Mouse (Mus musculus) spleen, postnatal 36 days (tissue): ENCODE data around the gene Rbm33.
A peak's percentile ranks its signal among the peaks of the same experiment; 100 is the strongest.

Source experiments
- DNase-seq, 2 experiments: peaks; one replicate each; pipeline ENCODE4 v3.0.0; 2022; ENCODE audit warnings: low spot score in 2 of 2, mixed read lengths in 1 of 2

Gene Rbm33

GRCm38 (mm10) chr5:28412006-28412685, 95.2 kb downstream of the Rbm33 start:
- DNase-seq, result no peak

GRCm38 (mm10) chr5:28413533-28413932, 96.6 kb downstream of the Rbm33 start:
- no peak for DNase-seq

- DNase-seq, result no peak
Measured at GRCm38 (mm10) chr5:28414076-28414475, 97.2 kb downstream of the Rbm33 start.

GRCm38 (mm10) chr5:28416029-28416428, 99.1 kb downstream of the Rbm33 start:
- no peak for DNase-seq

- no peak for DNase-seq
Measured at GRCm38 (mm10) chr5:28418734-28419133, 101.8 kb downstream of the Rbm33 start.

GRCm38 (mm10) chr5:28419640-28420265, 102.8 kb downstream of the Rbm33 start:
- no peak for DNase-seq

- DNase-seq, result no peak
Measured at GRCm38 (mm10) chr5:28423781-28424180, 106.9 kb downstream of the Rbm33 start.

- DNase-seq, result no peak
Measured at GRCm38 (mm10) chr5:28425926-28426325, 109.0 kb downstream of the Rbm33 start.

GRCm38 (mm10) chr5:28450126-28450890, 133.4 kb downstream of the Rbm33 start:
- no peak for DNase-seq

GRCm38 (mm10) chr5:28451053-28451638, 134.2 kb downstream of the Rbm33 start:
- peak; percentile 15 to 41 for DNase-seq

- peak in 1 of 2 experiments; percentile 0 for DNase-seq
Measured at GRCm38 (mm10) chr5:28453086-28453485, 136.2 kb downstream of the Rbm33 start.

- no peak for DNase-seq
Measured at GRCm38 (mm10) chr5:28453523-28453922, 136.6 kb downstream of the Rbm33 start.

- peak in 1 of 2 experiments; percentile 0 for DNase-seq
Measured at GRCm38 (mm10) chr5:28454546-28454945, 137.6 kb downstream of the Rbm33 start.

GRCm38 (mm10) chr5:28455721-28456120, 138.8 kb downstream of the Rbm33 start:
- no peak for DNase-seq

- DNase-seq, result no peak
Measured at GRCm38 (mm10) chr5:28456366-28456765, 139.4 kb downstream of the Rbm33 start.

- no peak for DNase-seq
Measured at GRCm38 (mm10) chr5:28457921-28458641, 141.2 kb downstream of the Rbm33 start.

- DNase-seq, result no peak
Measured at GRCm38 (mm10) chr5:28458821-28459240, 141.9 kb downstream of the Rbm33 start.

- no peak for DNase-seq
Measured at GRCm38 (mm10) chr5:28459456-28460225, 142.7 kb downstream of the Rbm33 start.

- DNase-seq, result no peak
Measured at GRCm38 (mm10) chr5:28460556-28461350, 143.8 kb downstream of the Rbm33 start.

- DNase-seq, result no peak
Measured at GRCm38 (mm10) chr5:28461376-28461775, 144.5 kb downstream of the Rbm33 start.
